Mouse (Mus musculus): Measurements from ENCODE around the gene Il2rb. TPM values are rescaled to one million over a fixed set of nuclear protein-coding genes. Genes with fewer than 3 reads are reported as not detected.

Il2rb gene
- polyA plus RNA-seq, 1 experiment from 2014 or later = 0.60 TPM

DNA sequence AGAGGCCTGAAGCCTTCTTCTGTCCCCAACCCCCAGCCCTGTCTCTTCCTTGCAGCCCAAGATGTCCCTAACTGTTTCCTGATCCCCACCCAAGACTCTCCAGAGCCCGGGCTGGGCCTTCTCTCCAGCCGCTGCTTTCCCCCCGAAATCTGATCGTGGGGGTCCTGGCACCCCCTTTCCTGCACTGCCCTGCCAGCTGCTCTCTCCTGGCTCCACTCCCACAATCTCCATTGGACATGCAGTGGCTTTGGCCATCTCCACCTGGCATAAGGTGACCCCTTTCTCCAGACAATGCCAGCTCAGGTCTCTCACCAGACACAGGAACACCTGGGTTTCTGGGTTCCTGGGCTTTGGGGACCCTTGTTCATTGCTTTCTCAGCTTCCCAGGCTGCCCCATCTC, 17.0 kb downstream of the Il2rb start:
- Histone ChIP-seq H3K27ac (no peak overlapping the region), H3K9me3 (replicated peaks) (no peaks in the 10 kb centered on the region), H3K4me1 (0 out of 2 replicates have a peak, but pooled peaks cover 9% of the 10 kb centered on the region), H3K36me3 (no peaks in the 10 kb centered on the region), H3K4me3 (replicated peaks) (no peak overlapping the region), H3K9ac (no peak overlapping the region), H3K4me2 (no peak overlapping the region), H3K27me3 (no peaks in the 10 kb centered on the region)
- no peak for ATAC-seq (replicated peaks; ENCODE audit: low FRiP score)
- 84% methylated on average over 4 of the region's 4 CpGs for WGBS

- no peaks in the 10 kb centered on the region for H3K36me3 ChIP-seq
- ATAC-seq (replicated peaks; ENCODE audit: low FRiP score) = no peak
These were observed 18.2 kb downstream of the Il2rb start for GRCm38 (mm10) chr15:78476878-78477277.

GRCm38 (mm10) chr15:78475604-78476031, 19.5 kb downstream of the Il2rb start:
- Histone ChIP-seq H3K27ac (no peak overlapping the region), H3K27me3 (no peaks in the 10 kb centered on the region), H3K4me3 (replicated peaks) (no peak overlapping the region), H3K4me2 (no peak overlapping the region), H3K9me3 (replicated peaks) (no peaks in the 10 kb centered on the region), H3K36me3 (no peaks in the 10 kb centered on the region), H3K9ac (no peak overlapping the region), H3K4me1 (peaks cover 9% of the 10 kb centered on the region)
- 67% methylated on average over 3 of the region's 3 CpGs for WGBS
- ATAC-seq (replicated peaks; ENCODE audit: low FRiP score) = no peak

More at GRCm38 (mm10) chr15:78476878-78477277, 18.2 kb downstream of the Il2rb start:
- Histone ChIP-seq H3K9me3 (replicated peaks) (no peaks in the 10 kb centered on the region), H3K27ac (no peak overlapping the region), H3K4me1 (peaks cover 10% of the 10 kb centered on the region), H3K4me3 (replicated peaks) (no peak overlapping the region), H3K4me2 (no peak overlapping the region), H3K27me3 (no peaks in the 10 kb centered on the region), H3K9ac (no peak overlapping the region)
- 82% methylated on average over 1 of the region's 1 CpGs for WGBS

- peaks cover 15% of the 10 kb centered on the region for H3K4me1 ChIP-seq
- H3K4me3 ChIP-seq (replicated peaks) = no peak overlapping the region
- H3K9ac ChIP-seq = no peak overlapping the region
- H3K27ac ChIP-seq = no peak overlapping the region
- ATAC-seq (replicated peaks; ENCODE audit: low FRiP score) = no peak
- 81% methylated on average over 6 of the region's 6 CpGs for WGBS
- no peaks in the 10 kb centered on the region for H3K36me3 ChIP-seq
- H3K27me3 ChIP-seq = no peaks in the 10 kb centered on the region
- H3K4me2 ChIP-seq = no peak overlapping the region
- H3K9me3 ChIP-seq (replicated peaks) = no peaks in the 10 kb centered on the region
These were observed 21.6 kb downstream of the Il2rb start for GRCm38 (mm10) chr15:78473442-78473841.

- Histone ChIP-seq H3K4me1 (peaks cover 18% of the 10 kb centered on the region), H3K27ac (no peak overlapping the region), H3K9ac (no peak overlapping the region), H3K36me3 (no peaks in the 10 kb centered on the region), H3K4me2 (no peak overlapping the region), H3K4me3 (replicated peaks) (no peak overlapping the region), H3K27me3 (no peaks in the 10 kb centered on the region), H3K9me3 (replicated peaks) (no peaks in the 10 kb centered on the region)
- ATAC-seq (replicated peaks; ENCODE audit: low FRiP score) = no peak
- 35% methylated on average over 7 of the region's 7 CpGs for WGBS
These were observed 23.2 kb downstream of the Il2rb start for GRCm38 (mm10) chr15:78471902-78472301.

- 66% methylated on average over 4 of the region's 4 CpGs for WGBS
- Histone ChIP-seq H3K4me2 (no peak overlapping the region), H3K27ac (no peak overlapping the region), H3K9me3 (replicated peaks) (no peaks in the 10 kb centered on the region), H3K4me1 (peaks cover 18% of the 10 kb centered on the region), H3K36me3 (no peaks in the 10 kb centered on the region), H3K27me3 (no peaks in the 10 kb centered on the region), H3K4me3 (replicated peaks) (no peak overlapping the region), H3K9ac (no peak overlapping the region)
- ATAC-seq (replicated peaks; ENCODE audit: low FRiP score) = no peak
These were observed 24.4 kb downstream of the Il2rb start for GRCm38 (mm10) chr15:78470495-78471276.

- whole genome bisulfite sequencing = 64% methylated on average over 7 of the region's 7 CpGs
- no peaks in the 10 kb centered on the region for H3K36me3 ChIP-seq
- H3K4me2 ChIP-seq = no peak within 1 kb of the TSS
- no peak within 1 kb of the TSS for H3K4me3 ChIP-seq (replicated peaks)
- no peaks in the 10 kb centered on the region for H3K9me3 ChIP-seq (replicated peaks)
- no peak for ATAC-seq (replicated peaks; ENCODE audit: low FRiP score)
- H3K27ac ChIP-seq = no peak within 1 kb of the TSS
- H3K9ac ChIP-seq = no peak within 1 kb of the TSS
- no peaks in the 10 kb centered on the region for H3K27me3 ChIP-seq
- H3K4me1 ChIP-seq = peaks cover 18% of the 10 kb centered on the region
These were observed 26.6 kb downstream of the Il2rb start, which contains the start of gene Tmprss6 for GRCm38 (mm10) chr15:78468379-78468937. Gene Tmprss6, minus strand, starts transcription at chr15:78468634.

- Histone ChIP-seq H3K4me3 (replicated peaks) (no peak overlapping the region), H3K4me2 (no peak overlapping the region), H3K27me3 (no peaks in the 10 kb centered on the region), H3K36me3 (no peaks in the 10 kb centered on the region), H3K27ac (no peak overlapping the region), H3K9me3 (replicated peaks) (no peaks in the 10 kb centered on the region), H3K4me1 (peaks cover 18% of the 10 kb centered on the region), H3K9ac (no peak overlapping the region)
- no peak for ATAC-seq (replicated peaks; ENCODE audit: low FRiP score)
- WGBS = 95% methylated on average over 7 of the region's 7 CpGs
These were observed 27.5 kb downstream of the Il2rb start for GRCm38 (mm10) chr15:78467570-78467969.

GRCm38 (mm10) chr15:78466809-78467208, 28.3 kb downstream of the Il2rb start:
- Histone ChIP-seq H3K9ac (no peak overlapping the region), H3K36me3 (no peaks in the 10 kb centered on the region), H3K4me1 (peaks cover 16% of the 10 kb centered on the region), H3K4me2 (no peak overlapping the region), H3K4me3 (replicated peaks) (no peak overlapping the region), H3K27me3 (no peaks in the 10 kb centered on the region), H3K9me3 (replicated peaks) (no peaks in the 10 kb centered on the region), H3K27ac (no peak overlapping the region)
- 40% methylated on average over 6 of the region's 6 CpGs for WGBS
- ATAC-seq (replicated peaks; ENCODE audit: low FRiP score) = no peak

- Histone ChIP-seq H3K36me3 (no peaks in the 10 kb centered on the region), H3K9ac (no peak overlapping the region), H3K9me3 (replicated peaks) (no peaks in the 10 kb centered on the region), H3K27me3 (no peaks in the 10 kb centered on the region), H3K4me1 (no peaks in the 10 kb centered on the region), H3K4me3 (replicated peaks) (no peak overlapping the region), H3K27ac (no peak overlapping the region), H3K4me2 (no peak overlapping the region)
- no peak for ATAC-seq (replicated peaks; ENCODE audit: low FRiP score)
- WGBS = 64% methylated on average over 2 of the region's 2 CpGs
These were observed 32.1 kb downstream of the Il2rb start for GRCm38 (mm10) chr15:78462981-78463380.

DNA sequence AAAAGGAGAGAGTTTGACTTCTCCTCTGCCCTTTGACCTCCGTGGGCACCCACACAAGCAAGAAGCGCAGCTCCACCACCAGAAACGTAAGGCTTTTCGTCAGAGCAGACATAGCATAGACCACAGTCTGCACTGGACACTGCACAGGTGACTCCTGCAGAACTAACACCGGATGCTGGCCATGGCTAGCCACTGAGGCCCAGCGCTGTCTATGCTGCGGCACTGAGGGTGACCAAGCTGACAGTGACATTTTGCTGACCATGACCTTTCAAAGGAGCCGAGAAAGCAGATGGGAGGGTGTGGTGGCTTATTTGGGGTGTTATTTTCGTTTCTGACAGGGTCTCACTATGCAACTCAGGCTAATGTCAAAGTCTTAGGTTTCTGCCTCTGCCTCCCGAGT, 37.9 kb downstream of the Il2rb start:
- Histone ChIP-seq H3K9me3 (replicated peaks) (no peaks in the 10 kb centered on the region), H3K4me3 (replicated peaks) (no peak overlapping the region), H3K27me3 (no peaks in the 10 kb centered on the region), H3K36me3 (no peaks in the 10 kb centered on the region), H3K27ac (no peak overlapping the region), H3K4me1 (peaks cover 5% of the 10 kb centered on the region; the same call in 1 of the 2 replicates), H3K4me2 (no peak overlapping the region), H3K9ac (no peak overlapping the region)
- 67% methylated on average over 10 of the region's 10 CpGs for WGBS
- ATAC-seq (replicated peaks; ENCODE audit: low FRiP score) = no peak

GRCm38 (mm10) chr15:78456051-78456450, 39.0 kb downstream of the Il2rb start:
- H3K27ac ChIP-seq = no peak overlapping the region
- WGBS = 27% methylated on average over 7 of the region's 7 CpGs
- H3K4me1 ChIP-seq = peaks cover 5% of the 10 kb centered on the region; the same call in 1 of the 2 replicates
- no peak overlapping the region for H3K9ac ChIP-seq
- 0 out of 2 replicates have a peak, but pooled peaks have one; percentile 33 for ATAC-seq (replicated peaks; ENCODE audit: low FRiP score)
- no peaks in the 10 kb centered on the region for H3K36me3 ChIP-seq
- no peak overlapping the region for H3K4me2 ChIP-seq
- no peaks in the 10 kb centered on the region for H3K27me3 ChIP-seq
- no peaks in the 10 kb centered on the region for H3K9me3 ChIP-seq (replicated peaks)
- H3K4me3 ChIP-seq (replicated peaks) = no peak overlapping the region
